Mouse (Mus musculus) heart, embryonic 13.5 days (tissue): ENCODE results near the gene Paqr9. TPM values are rescaled to one million over a fixed set of nuclear protein-coding genes. Genes with fewer than 3 reads are reported as not detected.

Source experiments
- ATAC-seq: fragments of 200-750 bp; cut with Nextera tagmentation; 2 replicates; pipeline ENCODE4 v1.8.0; 2017; ENCODE audit warnings: moderate TSS enrichment; ENCODE audit not compliant: insufficient number of reproducible peaks, low FRiP score, low TSS enrichment; ENCODE audit errors: extremely low read depth
- H3K27ac ChIP-seq: fragments of 300-500 bp; sonication (generic); replicated peaks from 2 replicates; pipeline ENCODE4 v1.5.1; 2015; ENCODE audit warnings: moderate library complexity, mild to moderate bottlenecking, inconsistent platforms
- H3K27me3 ChIP-seq: fragments of 300-500 bp; sonication (generic); replicated peaks from 2 replicates; pipeline ENCODE4 v1.6.1; 2015; ENCODE audit warnings: mild to moderate bottlenecking, inconsistent platforms
- H3K36me3 ChIP-seq: fragments of 300-500 bp; sonication (generic); 2 replicates; pipeline ENCODE4 v1.6.1; 2015; ENCODE audit warnings: mild to moderate bottlenecking, inconsistent platforms
- H3K4me1 ChIP-seq: fragments of 300-500 bp; sonication (generic); 2 replicates; pipeline ENCODE4 v1.6.1; 2015; ENCODE audit warnings: inconsistent platforms
- H3K4me2 ChIP-seq: fragments of 300-500 bp; sonication (generic); 2 replicates; pipeline ENCODE4 v1.6.1; 2015; ENCODE audit warnings: inconsistent platforms, mild to moderate bottlenecking, moderate library complexity
- H3K4me3 ChIP-seq: fragments of 300-500 bp; sonication (generic); 2 replicates; pipeline ENCODE4 v1.5.1; 2015; ENCODE audit warnings: moderate library complexity, mild to moderate bottlenecking, inconsistent platforms
- H3K9ac ChIP-seq: fragments of 300-500 bp; sonication (generic); 2 replicates; pipeline ENCODE4 v1.6.1; 2015; ENCODE audit warnings: inconsistent platforms, mild to moderate bottlenecking, moderate library complexity
- H3K9me3 ChIP-seq: fragments of 300-500 bp; sonication (generic); 2 replicates; pipeline ENCODE4 v1.6.1; 2016; ENCODE audit warnings: inconsistent platforms
- WGBS: fragments of 180-500 bp; shearing (Covaris S2); methylation state at CpG from one replicate; pipeline ENCODE4 v1.1.7; 2015; ENCODE audit warnings: mixed read lengths; 5-methylcytosine and 5-hydroxymethylcytosine counted together
- polyA plus RNA-seq: library from polyadenylated mRNA; unstranded; fragments of >200 nt; fragmentation: Nextera tagmentation; extraction: Ambion mirVana; gene quantifications from 2 replicates; pipeline ENCODE4 v1.2.1, GENCODE M21; 2015

Paqr9 gene
- polyA plus RNA-seq, 1 experiment from 2014 or later: 0.39 TPM

DNA sequence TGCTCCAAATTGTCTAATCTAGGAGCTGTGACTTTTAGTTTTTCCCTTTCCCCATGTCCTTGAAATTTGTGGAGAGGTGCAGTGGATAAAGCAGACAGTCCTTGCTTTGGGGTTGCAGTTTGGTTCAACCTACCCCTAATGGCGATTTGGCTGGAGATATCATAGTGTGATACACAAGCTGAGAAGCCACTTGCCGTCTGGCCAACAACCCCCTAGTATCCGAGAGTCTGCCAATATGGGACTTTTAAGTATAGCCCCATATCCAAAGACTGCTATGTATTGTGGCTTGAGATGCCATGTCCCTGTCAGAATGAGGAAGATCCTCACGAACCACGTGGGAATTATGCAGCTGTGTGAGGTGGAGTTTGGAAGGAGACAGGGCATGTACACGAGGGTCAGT is 34.1 kb upstream of the Paqr9 start:
- 72% methylated on average over 6 of the region's 6 CpGs for WGBS
- H3K4me3 ChIP-seq: no peak overlapping the region

DNA sequence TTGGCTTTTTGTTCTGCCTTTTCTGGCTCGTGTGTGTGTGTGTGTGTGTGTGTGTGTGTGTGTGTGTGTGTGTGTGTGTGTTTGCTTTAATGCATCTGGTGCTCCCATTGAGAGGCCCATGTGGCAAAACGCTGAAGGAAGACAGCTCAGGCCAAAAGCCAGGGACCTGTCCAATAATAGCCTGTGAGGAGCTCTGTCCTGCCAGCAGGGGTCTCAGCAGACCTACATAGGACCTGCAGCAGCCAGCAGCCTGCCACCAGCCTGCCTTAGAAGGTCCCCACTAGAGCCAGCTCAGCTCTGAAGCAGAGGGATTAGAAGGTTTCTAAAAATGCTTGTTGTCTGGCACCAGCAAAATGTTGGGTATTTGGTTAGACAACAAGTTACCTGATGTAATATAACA is 33.5 kb upstream of the Paqr9 start:
- H3K4me2 ChIP-seq: no peak overlapping the region
- H3K9ac ChIP-seq: no peak overlapping the region
- no peaks in the 10 kb centered on the region for H3K36me3 ChIP-seq
- peaks cover 7% of the 10 kb centered on the region for H3K4me1 ChIP-seq
- H3K4me3 ChIP-seq: no peak overlapping the region
- no peak; the same call in 1 of the 2 replicates for ATAC-seq
- no peak overlapping the region for H3K27ac ChIP-seq
- H3K9me3 ChIP-seq: no peaks in the 10 kb centered on the region
- WGBS: 13% methylated on average over 2 of the region's 2 CpGs
- no peaks in the 10 kb centered on the region for H3K27me3 ChIP-seq

More for the DNA sequence above, 34.1 kb upstream of the Paqr9 start:
- no peak for ATAC-seq
- H3K27ac ChIP-seq: no peak overlapping the region
- no peaks in the 10 kb centered on the region for H3K36me3 ChIP-seq
- H3K4me1 ChIP-seq: peaks cover 7% of the 10 kb centered on the region
- H3K4me2 ChIP-seq: no peak overlapping the region
- no peaks in the 10 kb centered on the region for H3K9me3 ChIP-seq
- H3K9ac ChIP-seq: no peak overlapping the region
- H3K27me3 ChIP-seq: no peaks in the 10 kb centered on the region

DNA sequence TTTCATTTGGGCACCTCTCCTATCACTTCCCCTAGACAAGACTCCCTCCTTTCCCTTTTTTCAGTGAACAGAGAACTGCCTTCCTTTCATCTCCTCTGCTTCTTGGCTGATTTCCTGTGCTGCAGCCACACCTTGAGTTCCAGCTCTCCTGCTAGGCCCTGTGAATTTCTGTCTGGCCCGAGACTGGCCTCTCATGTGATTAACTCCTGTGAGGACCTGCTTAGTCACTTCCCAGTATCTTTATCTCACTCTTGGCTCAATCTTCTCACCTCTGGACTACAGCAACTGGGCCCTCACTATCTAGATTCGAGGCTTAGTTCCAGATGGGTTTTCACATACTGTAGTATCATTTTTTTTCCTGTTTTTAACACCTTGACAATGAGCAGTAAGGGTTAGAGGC is 31.8 kb upstream of the Paqr9 start:
- Histone ChIP-seq H3K4me1 (peaks cover 7% of the 10 kb centered on the region; the same call in 1 of the 2 replicates), H3K36me3 (no peaks in the 10 kb centered on the region), H3K27me3 (no peaks in the 10 kb centered on the region), H3K9ac (no peak overlapping the region), H3K4me2 (no peak overlapping the region), H3K4me3 (no peak overlapping the region), H3K9me3 (no peaks in the 10 kb centered on the region), H3K27ac (no peak overlapping the region)
- ATAC-seq: no peak
- WGBS: 12% methylated on average over 2 of the region's 2 CpGs

DNA sequence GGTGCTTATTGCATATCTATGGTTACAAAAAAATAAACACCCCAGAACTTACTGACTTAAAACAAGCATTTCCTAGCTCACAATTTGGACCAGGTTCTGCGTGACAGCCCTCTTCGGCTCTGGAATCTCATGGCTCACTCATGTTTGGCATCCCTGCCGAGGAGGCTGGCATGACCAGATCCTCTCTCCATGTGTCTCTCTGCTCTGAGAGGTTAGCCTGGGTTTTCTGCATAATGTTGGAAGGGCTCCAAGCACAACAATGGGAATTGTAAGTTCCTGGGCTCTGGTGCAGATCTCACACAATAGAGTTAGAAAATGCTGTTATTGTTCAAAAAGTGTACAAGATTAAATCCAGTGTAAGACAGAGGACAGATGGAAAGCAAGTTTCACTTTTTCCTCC is 28.3 kb upstream of the Paqr9 start:
- 62% methylated on average over 3 of the region's 3 CpGs for WGBS
- Histone ChIP-seq H3K9ac (peak overlapping the region; percentile 24; the same call in 1 of the 2 replicates), H3K27me3 (no peaks in the 10 kb centered on the region), H3K4me1 (peaks cover 7% of the 10 kb centered on the region; the same call in 1 of the 2 replicates), H3K9me3 (no peaks in the 10 kb centered on the region), H3K4me3 (no peak overlapping the region), H3K27ac (no peak overlapping the region), H3K36me3 (no peaks in the 10 kb centered on the region), H3K4me2 (no peak overlapping the region)
- ATAC-seq: no peak

DNA sequence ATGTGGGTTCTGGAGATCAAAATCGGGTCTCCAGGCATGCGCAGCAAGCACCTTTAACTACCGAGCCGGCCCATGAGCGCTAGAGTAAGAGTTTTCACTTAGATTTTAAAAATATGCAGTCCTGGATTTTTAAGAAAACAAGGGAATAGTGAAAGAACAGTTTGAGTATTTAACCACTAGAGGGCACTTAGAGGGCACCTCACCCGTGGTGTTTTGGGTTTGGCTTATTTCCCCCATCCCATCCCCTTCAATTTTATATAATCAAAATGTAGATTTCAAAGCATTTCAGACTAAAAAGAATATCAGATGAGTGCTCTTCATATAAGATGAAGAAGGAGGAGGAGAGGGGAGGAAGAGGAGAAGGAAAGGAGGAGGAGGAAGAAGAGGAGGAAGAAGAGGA is 25.6 kb upstream of the Paqr9 start:
- Histone ChIP-seq H3K9ac (no peak overlapping the region), H3K27me3 (no peaks in the 10 kb centered on the region), H3K4me3 (no peak overlapping the region), H3K4me1 (0 out of 2 replicates have a peak, but pooled peaks cover 3% of the 10 kb centered on the region), H3K9me3 (no peaks in the 10 kb centered on the region), H3K4me2 (no peak overlapping the region), H3K27ac (no peak overlapping the region), H3K36me3 (no peaks in the 10 kb centered on the region)
- no peak for ATAC-seq
- 35% methylated on average over 6 of the region's 6 CpGs for WGBS

DNA sequence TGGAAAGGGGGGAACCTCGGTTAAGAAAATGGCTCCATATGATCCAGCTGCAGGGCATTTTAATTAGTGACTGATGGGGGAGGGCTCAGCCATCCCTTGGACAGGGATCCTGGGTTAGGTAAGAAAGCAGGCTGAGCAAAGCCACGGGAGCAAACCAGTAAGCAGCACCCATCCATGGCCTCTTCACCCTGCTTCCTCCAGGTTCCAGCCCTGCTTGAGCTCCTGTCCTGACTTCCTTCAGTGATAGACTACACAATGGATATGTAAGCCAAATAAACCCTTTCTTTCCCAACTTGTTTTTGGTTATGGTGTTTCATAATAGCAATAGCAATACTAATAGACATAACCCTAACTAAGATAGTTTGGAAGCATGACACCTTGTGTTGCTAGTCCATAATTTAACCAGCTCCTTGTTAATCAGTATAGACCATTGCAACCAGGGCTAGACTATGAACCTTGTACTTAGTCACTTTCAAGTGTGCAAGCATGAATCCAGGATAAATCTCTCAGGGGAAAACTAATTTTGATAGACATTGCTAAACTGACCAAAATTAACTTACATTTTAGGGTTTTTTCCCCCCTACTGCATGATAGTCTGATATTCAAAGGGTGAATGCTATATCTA is 20.2 kb upstream of the Paqr9 start:
- Histone ChIP-seq H3K4me3 (no peak overlapping the region), H3K4me1 (no peaks in the 10 kb centered on the region), H3K4me2 (no peak overlapping the region), H3K9ac (no peak overlapping the region), H3K27ac (no peak overlapping the region), H3K9me3 (no peaks in the 10 kb centered on the region), H3K27me3 (0 out of 2 replicates have a peak, but pooled peaks cover 3% of the 10 kb centered on the region), H3K36me3 (no peaks in the 10 kb centered on the region)
- ATAC-seq: no peak
- WGBS: 59% methylated on average over 2 of the region's 2 CpGs

DNA sequence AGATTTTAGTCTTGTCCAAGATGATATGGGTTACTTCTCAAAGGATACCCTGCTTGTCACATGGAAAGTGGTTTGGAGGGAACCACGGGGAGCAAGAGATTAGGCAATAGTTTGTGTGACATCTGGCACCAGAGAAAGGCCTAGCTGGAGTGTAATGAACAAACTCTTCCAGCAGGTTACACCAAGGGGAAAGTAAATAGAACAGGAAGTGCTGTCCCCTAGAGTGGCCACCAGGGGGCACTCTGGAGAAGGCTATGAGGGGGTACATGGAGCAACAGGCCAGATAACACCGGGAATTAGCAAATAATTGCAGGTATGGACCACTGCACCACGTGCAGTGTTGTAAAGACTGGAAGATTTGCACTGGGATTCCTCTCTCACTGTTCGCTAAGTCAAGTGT is 19.0 kb upstream of the Paqr9 start:
- ATAC-seq: no peak

DNA sequence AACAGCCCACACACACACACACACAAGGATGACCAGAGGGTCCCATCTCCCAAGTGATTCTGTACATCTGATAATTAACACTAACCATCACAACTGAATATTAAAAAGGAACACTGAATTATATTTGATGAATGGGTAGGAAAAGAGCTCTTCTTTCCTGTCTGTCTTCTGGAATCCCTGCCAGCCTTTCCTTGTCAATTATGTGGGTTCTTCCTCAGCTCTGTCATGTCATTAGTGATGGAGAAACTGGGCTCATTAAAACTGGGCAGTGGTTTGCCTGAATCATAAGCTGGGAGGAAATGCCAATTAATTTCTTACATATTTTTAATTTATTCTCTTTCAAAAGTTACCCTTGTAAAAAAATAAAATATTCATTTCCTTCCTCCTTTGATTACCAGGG is 18.2 kb upstream of the Paqr9 start:
- no peak for ATAC-seq
- Histone ChIP-seq H3K4me1 (no peaks in the 10 kb centered on the region), H3K9me3 (no peaks in the 10 kb centered on the region), H3K27me3 (0 out of 2 replicates have a peak, but pooled peaks cover 3% of the 10 kb centered on the region), H3K36me3 (no peaks in the 10 kb centered on the region), H3K9ac (no peak overlapping the region), H3K4me2 (no peak overlapping the region), H3K4me3 (no peak overlapping the region), H3K27ac (no peak overlapping the region)

More for the DNA sequence above, 19.0 kb upstream of the Paqr9 start:
- Histone ChIP-seq H3K4me1 (no peaks in the 10 kb centered on the region), H3K27me3 (0 out of 2 replicates have a peak, but pooled peaks cover 3% of the 10 kb centered on the region), H3K9ac (no peak overlapping the region), H3K27ac (no peak overlapping the region), H3K4me3 (no peak overlapping the region), H3K9me3 (no peaks in the 10 kb centered on the region), H3K36me3 (no peaks in the 10 kb centered on the region), H3K4me2 (no peak overlapping the region)
- WGBS: 48% methylated on average over 4 of the region's 4 CpGs

DNA sequence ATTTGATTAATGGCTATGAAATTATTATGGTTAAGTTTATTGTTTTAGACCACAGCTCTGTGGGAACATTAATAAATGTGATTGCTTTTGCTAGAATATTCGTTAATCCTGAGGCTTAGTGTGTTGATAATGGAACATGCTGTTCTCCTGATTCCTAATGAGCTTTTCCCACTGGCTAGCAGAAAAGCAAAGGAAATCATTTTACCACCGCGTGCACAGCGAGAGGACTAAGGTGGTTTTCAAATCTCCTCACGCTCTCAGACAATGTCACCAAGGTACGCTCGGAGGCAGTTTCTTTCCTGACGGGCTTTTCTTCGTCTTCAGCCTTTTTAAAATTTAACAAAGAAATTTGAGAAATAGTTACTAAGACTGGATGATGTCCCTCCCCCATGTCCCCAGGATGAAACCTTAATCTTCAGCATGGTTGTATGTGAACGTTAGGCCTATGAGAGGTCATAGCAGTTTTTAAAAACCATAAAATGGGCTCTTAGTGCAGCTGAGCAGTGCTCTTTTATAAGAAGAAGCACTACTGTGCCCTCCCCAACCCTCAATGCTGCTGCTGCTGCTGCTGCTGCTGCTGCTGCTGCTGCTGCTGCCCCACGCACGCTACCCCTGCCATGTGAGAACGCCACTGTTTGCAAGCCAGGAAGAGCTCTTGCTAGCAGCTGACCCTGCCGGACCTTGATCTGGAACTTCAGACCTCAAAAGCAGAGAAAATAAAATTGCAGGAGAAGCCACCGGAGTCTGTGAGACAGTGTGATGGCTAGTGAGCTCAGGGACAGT is 17.6 kb upstream of the Paqr9 start:
- Histone ChIP-seq H3K27ac (no peak overlapping the region), H3K4me1 (no peaks in the 10 kb centered on the region), H3K4me3 (no peak overlapping the region), H3K9ac (no peak overlapping the region), H3K27me3 (0 out of 2 replicates have a peak, but pooled peaks cover 3% of the 10 kb centered on the region), H3K9me3 (no peaks in the 10 kb centered on the region), H3K4me2 (no peak overlapping the region), H3K36me3 (no peaks in the 10 kb centered on the region)
- WGBS: 82% methylated on average over 15 of the region's 15 CpGs
- no peak for ATAC-seq

DNA sequence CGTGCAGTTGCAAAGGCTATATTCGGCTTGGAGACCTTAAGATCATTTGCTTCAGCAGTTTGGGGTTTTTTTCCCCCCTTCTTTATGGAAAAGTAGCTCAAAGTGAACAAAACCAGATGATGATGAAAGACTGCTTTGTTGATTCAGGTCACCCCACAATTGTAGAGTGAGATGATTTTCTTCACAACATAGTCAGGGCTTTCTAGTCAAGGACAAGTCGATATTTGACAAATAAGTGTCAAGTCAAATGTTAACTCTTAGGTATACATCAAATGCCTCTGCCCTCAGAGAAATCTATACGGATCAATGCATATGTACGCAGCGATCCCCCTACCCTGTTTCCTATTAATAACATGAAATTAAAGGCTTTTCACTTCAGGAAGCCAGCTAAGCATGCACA is 17.0 kb upstream of the Paqr9 start:
- Histone ChIP-seq H3K27me3 (0 out of 2 replicates have a peak, but pooled peaks cover 3% of the 10 kb centered on the region), H3K4me3 (no peak overlapping the region), H3K27ac (no peak overlapping the region), H3K4me1 (no peaks in the 10 kb centered on the region), H3K9ac (no peak overlapping the region), H3K36me3 (no peaks in the 10 kb centered on the region), H3K9me3 (no peaks in the 10 kb centered on the region), H3K4me2 (no peak overlapping the region)
- ATAC-seq: no peak
- WGBS: 78% methylated on average over 6 of the region's 6 CpGs

DNA sequence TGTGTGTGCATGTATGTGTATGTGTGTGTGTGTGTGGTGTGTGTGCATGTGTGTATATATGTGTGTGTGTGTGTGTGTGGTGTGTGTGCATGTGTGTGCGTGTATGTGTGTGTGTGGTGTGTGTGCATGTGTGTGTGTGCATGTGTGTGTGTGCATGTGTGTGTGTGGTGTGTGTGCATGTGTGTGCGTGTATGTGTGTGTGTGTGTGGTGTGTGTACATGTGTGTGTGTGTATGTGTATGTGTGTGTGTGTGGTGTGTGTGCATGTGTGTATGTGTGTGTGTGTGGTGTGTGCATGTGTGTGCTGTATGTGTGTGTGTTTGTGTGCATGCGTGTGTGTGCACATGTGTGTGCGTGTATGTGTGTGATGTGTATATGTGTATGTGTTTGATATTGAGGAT is 14.9 kb upstream of the Paqr9 start:
- H3K27ac ChIP-seq: no peak overlapping the region
- H3K9me3 ChIP-seq: no peaks in the 10 kb centered on the region
- H3K36me3 ChIP-seq: no peaks in the 10 kb centered on the region
- H3K27me3 ChIP-seq: 0 out of 2 replicates have a peak, but pooled peaks cover 3% of the 10 kb centered on the region
- ATAC-seq: no peak
- H3K4me1 ChIP-seq: peaks cover 1% of the 10 kb centered on the region; the same call in 1 of the 2 replicates
- no peak overlapping the region for H3K4me3 ChIP-seq
- no peak overlapping the region for H3K4me2 ChIP-seq
- H3K9ac ChIP-seq: no peak overlapping the region
- 91% methylated on average over 3 of the region's 4 CpGs for WGBS
